ENCODE assay signal across 9 mouse cellular contexts in genomic region chr1:184999780-185000599, GRCm38 (mm10). TPM values are rescaled to one million over a fixed set of nuclear protein-coding genes. Genes with fewer than 3 reads are reported as not detected.
DNase-seq lines count a peak whose midpoint lies in the region; ATAC-seq and TF ChIP-seq lines count a peak whose summit lies in the region.
"Had no signal": no experiment of that assay in that cellular context is flagged by ENCODE, and none has a peak within 500 bp of the region (broad histone marks: within the 10 kb centered on the region; RNA-seq: fewer than 3 reads in every experiment).

No protein-coding gene starts in this region.

- no peaks in the 10 kb centered on the region for H3K4me1 ChIP-seq in lung, adult 2 months (ENCODE audit: control insufficient read depth, insufficient read depth, low read length)
- no peaks in the 10 kb centered on the region for H3K4me1 ChIP-seq in embryonic facial prominence, embryonic 11.5 days (ENCODE audit: control insufficient read depth, insufficient read depth, low read length)
- peaks cover 27% of the 10 kb centered on the region for H3K4me1 ChIP-seq in heart, embryonic 12.5 days (replicated peaks)
- no peaks in the 10 kb centered on the region; the same call in 1 of the 2 replicates for H3K4me1 ChIP-seq in liver, embryonic 15.5 days (replicated peaks)

- H3K36me3 ChIP-seq in embryonic facial prominence, embryonic 11.5 days (replicated peaks; ENCODE audit: control insufficient read depth, insufficient read depth, low read depth, low read length): no peaks in the 10 kb centered on the region
- H3K36me3 ChIP-seq in heart, embryonic 12.5 days: no peaks in the 10 kb centered on the region
- no peaks in the 10 kb centered on the region for H3K36me3 ChIP-seq in liver, embryonic 15.5 days (replicated peaks)

- 0 out of 2 replicates have a peak, but pooled peaks have one; percentile 26 for ATAC-seq in embryonic facial prominence, embryonic 11.5 days (replicated peaks; ENCODE audit: insufficient number of reproducible peaks, low FRiP score, low TSS enrichment, low read depth)
- ATAC-seq in heart, embryonic 12.5 days (ENCODE audit: insufficient number of reproducible peaks, low FRiP score): peak; percentile 45; the same call in 1 of the 2 replicates
- no peak for ATAC-seq in liver, embryonic 15.5 days (ENCODE audit: insufficient read depth)

- H3K4me2 ChIP-seq in embryonic facial prominence, embryonic 11.5 days (ENCODE audit: low read depth, low read length): peak overlapping the region; percentile 51
- H3K4me2 ChIP-seq in heart, embryonic 12.5 days: peak overlapping the region; percentile 81
- peak overlapping the region; percentile 68 for H3K4me2 ChIP-seq in liver, embryonic 15.5 days

- no peak for TF ChIP-seq CTCF in lung, adult 2 months (IDR thresholded peaks at IDR 0.05; ENCODE audit: insufficient read depth, low read length)

- DNase-seq in lung, adult 2 months: peak; percentile 11
- no peak for DNase-seq in lung, postnatal 36 days
- DNase-seq in embryonic facial prominence, embryonic 11.5 days (ENCODE audit: low spot score): peak; percentile 67
- DNase-seq in layer of hippocampus, adult 11-12 months (ENCODE audit: low spot score): peak; percentile 61
- DNase-seq in retina, embryonic 14.5 days (ENCODE audit: low spot score): peak; percentile 69
- DNase-seq in thymus, postnatal 10 days (ENCODE audit: low spot score in 2 of 2): no peak

- no peaks in the 10 kb centered on the region for H3K27me3 ChIP-seq in embryonic facial prominence, embryonic 11.5 days (ENCODE audit: control insufficient read depth, insufficient read depth, low read length)
- no peaks in the 10 kb centered on the region; the same call in 1 of the 2 replicates for H3K27me3 ChIP-seq in heart, embryonic 12.5 days (replicated peaks)
- H3K27me3 ChIP-seq in liver, embryonic 15.5 days: peaks cover 68% of the 10 kb centered on the region
- H3K27me3 ChIP-seq: CH12.LX had no signal

- H3K9me3 ChIP-seq in embryonic facial prominence, embryonic 11.5 days (replicated peaks; ENCODE audit: control insufficient read depth, low read length): no peaks in the 10 kb centered on the region
- H3K9me3 ChIP-seq in heart, embryonic 12.5 days (replicated peaks): no peaks in the 10 kb centered on the region
- no peaks in the 10 kb centered on the region for H3K9me3 ChIP-seq in liver, embryonic 15.5 days (replicated peaks)

- TF ChIP-seq POLR2A in lung, adult 2 months (IDR thresholded peaks at IDR 0.05; ENCODE audit: borderline replicate concordance, extremely low read depth, low read depth, low read length): no peak

- H3K27ac ChIP-seq in embryonic facial prominence, embryonic 11.5 days (replicated peaks; ENCODE audit: low read depth, low read length): no peak overlapping the region
- no peak overlapping the region for H3K27ac ChIP-seq in heart, embryonic 12.5 days (ENCODE audit: poor library complexity, severe bottlenecking)
- H3K27ac ChIP-seq in liver, embryonic 15.5 days (replicated peaks): no peak overlapping the region

- H3K9ac ChIP-seq in embryonic facial prominence, embryonic 11.5 days (replicated peaks; ENCODE audit: low read length): peak overlapping the region; percentile 94
- peak overlapping the region; percentile 87 for H3K9ac ChIP-seq in heart, embryonic 12.5 days
- no peak overlapping the region for H3K9ac ChIP-seq in liver, embryonic 15.5 days

- H3K4me3 ChIP-seq in lung, adult 2 months (replicated peaks; ENCODE audit: extremely low read depth, low read depth, low read length): peak overlapping the region; percentile 28
- peak overlapping the region; percentile 78 for H3K4me3 ChIP-seq in embryonic facial prominence, embryonic 11.5 days (ENCODE audit: low read depth, low read length)
- H3K4me3 ChIP-seq in heart, embryonic 12.5 days: peak overlapping the region; percentile 93
- peak overlapping the region; percentile 37 for H3K4me3 ChIP-seq in liver, embryonic 15.5 days (replicated peaks)

- WGBS in lung, adult 2 months: 9% methylated on average over 64 of the region's 65 CpGs
- WGBS in embryonic facial prominence, embryonic 11.5 days: under 1% methylated on average over 28 of the region's 65 CpGs
- WGBS in heart, embryonic 12.5 days: 32% methylated on average over 65 of the region's 65 CpGs
- 3% methylated on average over 56 of the region's 65 CpGs for WGBS in liver, embryonic 15.5 days (ENCODE audit: insufficient replicate concordance)

RNA-seq across cellular contexts. Expression of gene Mark1, which starts 0.6 kb away (rescaled TPM):
- 2.7 and 3.7 TPM in 2 replicates for polyA plus RNA-seq in lung, adult 2 months (2012; rRNA removed)
- polyA plus RNA-seq in embryonic facial prominence, embryonic 11.5 days (2014; fragmentation: Nextera tagmentation; extraction: Ambion mirVana): 3.9 and 4.4 TPM in 2 replicates
- polyA plus RNA-seq in heart, embryonic 12.5 days (2016; fragmentation: Nextera tagmentation; extraction: Ambion mirVana): 2.1 and 2.2 TPM in 2 replicates
- 0.09 and 0.16 TPM in 2 replicates for polyA plus RNA-seq in liver, embryonic 15.5 days (2015; fragmentation: Nextera tagmentation; extraction: Ambion mirVana)

Comparison
In these comparisons a context has a peak if more than half of its experiments do, and no peak if none do; other contexts are left out.
1. DNase-seq: peak in lung, adult 2 months (single experiment), embryonic facial prominence, embryonic 11.5 days (single experiment), layer of hippocampus, adult 11-12 months (single experiment) and retina, embryonic 14.5 days (single experiment); none in lung, postnatal 36 days (single experiment) and thymus, postnatal 10 days (0 of 2).
2. H3K4me3 ChIP-seq: peak in every context shown above with its lines; median percentile 93 in heart, embryonic 12.5 days; 78 in embryonic facial prominence, embryonic 11.5 days; 37 in liver, embryonic 15.5 days; 28 in lung, adult 2 months.
3. Peak in every context shown above with its lines, with median percentiles within 50 percentile points of each other: H3K4me2 ChIP-seq.